Mouse (Mus musculus) embryonic facial prominence, embryonic 14.5 days (tissue): ENCODE results near the gene Glrb. TPM values are rescaled to one million over a fixed set of nuclear protein-coding genes. Genes with fewer than 3 reads are reported as not detected.
A peak's percentile ranks its signal among the peaks of the same experiment; 100 is the strongest.

Experiments used
- ATAC-seq: fragments of 200-750 bp; cut with Nextera tagmentation; 2 replicates; pipeline ENCODE4 v1.8.0; 2017; ENCODE audit warnings: low read depth, moderate number of reproducible peaks, moderate TSS enrichment
- DNase-seq: peaks from one replicate; pipeline ENCODE4 v3.0.0-alpha.2; 2015; ENCODE audit warnings: low spot score
- H3K27ac ChIP-seq: fragments of 300-500 bp; sonication (generic); replicated peaks from 2 replicates; pipeline ENCODE4 v1.5.1; 2014; ENCODE audit warnings: low read depth, mild to moderate bottlenecking, low read length, moderate library complexity
- H3K27me3 ChIP-seq: fragments of 300-500 bp; sonication (generic); replicated peaks from 2 replicates; pipeline ENCODE4 v1.6.1; 2014; ENCODE audit warnings: low read length; ENCODE audit not compliant: control insufficient read depth, insufficient read depth
- H3K36me3 ChIP-seq: fragments of 300-500 bp; sonication (generic); 2 replicates; pipeline ENCODE4 v1.6.1; 2014; ENCODE audit warnings: low read length, mixed read lengths; ENCODE audit not compliant: control insufficient read depth, insufficient read depth
- H3K4me1 ChIP-seq: fragments of 300-500 bp; sonication (generic); 2 replicates; pipeline ENCODE4 v1.6.1; 2014; ENCODE audit warnings: antibody characterized with exemption, low read length; ENCODE audit not compliant: control insufficient read depth, insufficient read depth
- H3K4me2 ChIP-seq: fragments of 300-500 bp; sonication (generic); 2 replicates; pipeline ENCODE4 v1.6.1; 2014; ENCODE audit warnings: low read depth, mild to moderate bottlenecking, low read length, moderate library complexity, mixed read lengths
- H3K4me3 ChIP-seq: fragments of 300-500 bp; sonication (generic); 2 replicates; pipeline ENCODE4 v1.5.1; 2014; ENCODE audit warnings: low read depth, mild to moderate bottlenecking, low read length
- H3K9ac ChIP-seq: fragments of 300-500 bp; sonication (generic); 2 replicates; pipeline ENCODE4 v1.6.1; 2014; ENCODE audit warnings: low read depth, mild to moderate bottlenecking, low read length, moderate library complexity, mixed read lengths
- H3K9me3 ChIP-seq: fragments of 300-500 bp; sonication (generic); 2 replicates; pipeline ENCODE4 v1.6.1; 2016; ENCODE audit warnings: low read length; ENCODE audit not compliant: control insufficient read depth
- WGBS: fragments of 180-500 bp; shearing (Covaris S2); extraction: QIAGEN DNeasy Blood & Tissue Kit; methylation state at CpG from one replicate; pipeline ENCODE4 v1.1.7; 2014; 5-methylcytosine and 5-hydroxymethylcytosine counted together
- polyA plus RNA-seq: library from polyadenylated mRNA; unstranded; fragments of >200 nt; fragmentation: Nextera tagmentation; extraction: Ambion mirVana; gene quantifications from 2 replicates; pipeline ENCODE4 v1.2.1, GENCODE M21; 2014

The Glrb gene
- polyA plus RNA-seq, 1 experiment from 2014 or later, result 11.4 TPM

GRCm38 (mm10) chr3:80885174-80885573 is 28.3 kb downstream of the Glrb start:
- H3K9ac ChIP-seq, result no peak overlapping the region
- H3K27me3 ChIP-seq, result no peaks in the 10 kb centered on the region
- H3K4me2 ChIP-seq, result no peak overlapping the region
- WGBS, result 49% methylated on average over 1 of the region's 1 CpGs
- H3K4me3 ChIP-seq, result no peak overlapping the region
- no peaks in the 10 kb centered on the region for H3K36me3 ChIP-seq
- DNase-seq (peak; percentile 82), ATAC-seq (0 out of 2 replicates have a peak, but pooled peaks have one; percentile 42)
- no peak overlapping the region for H3K27ac ChIP-seq
- H3K4me1 ChIP-seq, result 0 out of 2 replicates have a peak, but pooled peaks cover 5% of the 10 kb centered on the region
- no peaks in the 10 kb centered on the region for H3K9me3 ChIP-seq

- peak; percentile 70 for DNase-seq
- Histone ChIP-seq H3K27me3 (no peaks in the 10 kb centered on the region), H3K9ac (no peak overlapping the region), H3K36me3 (no peaks in the 10 kb centered on the region), H3K4me3 (no peak overlapping the region), H3K4me1 (0 out of 2 replicates have a peak, but pooled peaks cover 8% of the 10 kb centered on the region), H3K4me2 (no peak overlapping the region), H3K27ac (no peak overlapping the region), H3K9me3 (no peaks in the 10 kb centered on the region)
- 34% methylated on average over 6 of the region's 6 CpGs for WGBS
- peak; percentile 50; the same call in 1 of the 2 replicates for ATAC-seq
Measured at GRCm38 (mm10) chr3:80883601-80884000, 29.9 kb downstream of the Glrb start.

GRCm38 (mm10) chr3:80880660-80881293 is 32.7 kb downstream of the Glrb start:
- WGBS, result 74% methylated on average over 6 of the region's 6 CpGs

GRCm38 (mm10) chr3:80878571-80878970 is 34.9 kb downstream of the Glrb start:
- ATAC-seq (peak; percentile 85), DNase-seq (peak; percentile 92)
- Histone ChIP-seq H3K4me3 (no peak overlapping the region), H3K4me2 (no peak overlapping the region), H3K27ac (no peak overlapping the region), H3K4me1 (peaks cover 3% of the 10 kb centered on the region; the same call in 1 of the 2 replicates), H3K27me3 (no peaks in the 10 kb centered on the region), H3K9me3 (no peaks in the 10 kb centered on the region), H3K9ac (no peak overlapping the region), H3K36me3 (no peaks in the 10 kb centered on the region)
- 9% methylated on average over 5 of the region's 5 CpGs for WGBS

More at GRCm38 (mm10) chr3:80880660-80881293, 32.7 kb downstream of the Glrb start:
- Histone ChIP-seq H3K27me3 (no peaks in the 10 kb centered on the region), H3K4me1 (0 out of 2 replicates have a peak, but pooled peaks cover 8% of the 10 kb centered on the region), H3K4me3 (no peak overlapping the region), H3K9me3 (no peaks in the 10 kb centered on the region), H3K27ac (no peak overlapping the region), H3K4me2 (no peak overlapping the region), H3K36me3 (no peaks in the 10 kb centered on the region), H3K9ac (no peak overlapping the region)
- no peak for DNase-seq
- no peak; the same call in 1 of the 2 replicates for ATAC-seq

GRCm38 (mm10) chr3:80874690-80875353 is 38.6 kb downstream of the Glrb start:
- Histone ChIP-seq H3K9me3 (no peaks in the 10 kb centered on the region), H3K4me3 (no peak overlapping the region), H3K4me1 (peaks cover 3% of the 10 kb centered on the region; the same call in 1 of the 2 replicates), H3K4me2 (no peak overlapping the region), H3K27me3 (no peaks in the 10 kb centered on the region), H3K27ac (0 out of 2 replicates have a peak overlapping the region, but pooled peaks have one; percentile 16), H3K9ac (no peak overlapping the region), H3K36me3 (no peaks in the 10 kb centered on the region)
- peak; percentile 36 for DNase-seq
- 71% methylated on average over 7 of the region's 7 CpGs for WGBS
- ATAC-seq, result no peak

GRCm38 (mm10) chr3:80874081-80874480 is 39.4 kb downstream of the Glrb start:
- 40% methylated on average over 5 of the region's 5 CpGs for WGBS
- no peak overlapping the region for H3K27ac ChIP-seq
- no peaks in the 10 kb centered on the region for H3K9me3 ChIP-seq
- no peaks in the 10 kb centered on the region; the same call in 1 of the 2 replicates for H3K4me1 ChIP-seq
- DNase-seq (peak; percentile 63), ATAC-seq (no peak)
- H3K4me3 ChIP-seq, result no peak overlapping the region
- H3K4me2 ChIP-seq, result no peak overlapping the region
- H3K36me3 ChIP-seq, result no peaks in the 10 kb centered on the region
- no peak overlapping the region for H3K9ac ChIP-seq
- no peaks in the 10 kb centered on the region for H3K27me3 ChIP-seq

GRCm38 (mm10) chr3:80871472-80872171 is 41.8 kb downstream of the Glrb start:
- Histone ChIP-seq H3K4me3 (no peak overlapping the region), H3K27me3 (no peaks in the 10 kb centered on the region), H3K9me3 (no peaks in the 10 kb centered on the region), H3K27ac (no peak overlapping the region), H3K36me3 (no peaks in the 10 kb centered on the region), H3K4me2 (no peak overlapping the region), H3K9ac (no peak overlapping the region), H3K4me1 (no peaks in the 10 kb centered on the region; the same call in 1 of the 2 replicates)
- 86% methylated on average over 1 of the region's 1 CpGs for WGBS
- no peak for DNase-seq
- no peak for ATAC-seq

GRCm38 (mm10) chr3:80867328-80867727 is 46.1 kb downstream of the Glrb start:
- no peak for ATAC-seq
- no peak for DNase-seq
- Histone ChIP-seq H3K4me1 (no peaks in the 10 kb centered on the region), H3K27me3 (no peaks in the 10 kb centered on the region), H3K36me3 (no peaks in the 10 kb centered on the region), H3K4me2 (no peak overlapping the region), H3K4me3 (no peak overlapping the region), H3K9me3 (no peaks in the 10 kb centered on the region), H3K9ac (no peak overlapping the region), H3K27ac (no peak overlapping the region)
- 81% methylated on average over 3 of the region's 3 CpGs for WGBS
